Mouse (Mus musculus): ENCODE data around the gene Atg4a.

The Atg4a gene

DNA sequence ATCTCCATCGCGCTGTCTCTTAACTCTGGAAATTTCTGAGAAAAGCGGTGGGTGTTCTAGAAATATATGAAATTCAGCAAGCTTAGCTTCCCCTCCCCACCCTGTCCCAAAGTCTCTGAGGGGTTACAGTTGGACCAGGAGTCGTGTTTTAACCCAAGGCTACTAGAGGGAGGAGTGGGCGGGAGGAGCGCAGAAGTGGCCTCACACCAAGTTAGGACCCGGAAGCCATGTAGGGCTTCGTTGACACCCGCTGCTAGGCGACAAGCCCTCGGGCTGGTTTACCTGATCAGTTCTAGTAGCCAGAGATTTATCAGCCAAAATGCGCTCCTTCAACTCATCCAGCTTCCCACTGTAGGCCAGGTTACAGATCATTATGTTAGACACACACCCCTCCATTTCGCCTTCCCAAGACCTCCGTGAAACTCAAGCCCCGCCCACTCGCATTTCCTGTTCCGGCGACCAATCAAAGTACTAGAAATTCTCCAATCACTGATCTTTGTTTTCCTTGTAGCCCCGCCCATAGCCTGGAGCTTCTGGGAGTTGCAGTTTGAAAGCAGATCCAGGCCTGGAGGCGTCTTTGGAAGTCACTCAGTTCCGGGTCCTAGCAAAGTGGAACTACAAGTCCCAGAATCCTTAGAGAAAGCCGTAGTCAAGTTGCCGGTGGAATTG, at the start of gene Atg4a, which contains the start of gene Psmd10:
Gene Atg4a, plus strand, starts transcription at position 636 of the 669 bp plus-strand sequence.
Gene Psmd10, minus strand, starts transcription at position 457 of the 669 bp plus-strand sequence.
- peak; percentile 94 for DNase-seq (ENCODE audit: low spot score)

DNA sequence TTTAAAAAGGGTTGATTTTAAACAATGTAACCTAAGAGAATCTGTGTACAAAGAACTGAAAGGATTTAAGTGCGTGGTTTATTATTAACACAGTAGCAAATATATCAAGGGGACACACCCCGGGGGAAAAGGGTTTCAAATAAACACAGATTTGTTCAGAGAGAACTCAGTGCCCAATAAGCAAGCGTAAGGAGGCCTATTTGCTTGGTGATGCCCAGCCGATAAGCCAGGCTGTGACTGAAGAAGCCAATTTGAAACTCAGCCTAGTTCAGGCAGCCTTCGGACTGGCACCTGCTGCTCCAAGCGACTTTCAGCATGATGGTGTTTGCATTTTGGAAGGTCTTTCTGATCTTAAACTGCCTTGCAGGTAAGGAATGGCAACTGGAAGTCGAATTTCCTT, 49.3 kb upstream of the Atg4a start, which contains the start of gene Vsig1:
Gene Vsig1, plus strand, starts transcription at position 249 of the 400 bp plus-strand sequence.
- no peak for DNase-seq (ENCODE audit: low spot score)

GRCm38 (mm10) chrX:140921321-140921720, 35.4 kb upstream of the Atg4a start:
- DNase-seq (ENCODE audit: low spot score) = no peak

GRCm38 (mm10) chrX:140932066-140932465, 24.6 kb upstream of the Atg4a start:
- no peak for DNase-seq (ENCODE audit: low spot score)

DNA sequence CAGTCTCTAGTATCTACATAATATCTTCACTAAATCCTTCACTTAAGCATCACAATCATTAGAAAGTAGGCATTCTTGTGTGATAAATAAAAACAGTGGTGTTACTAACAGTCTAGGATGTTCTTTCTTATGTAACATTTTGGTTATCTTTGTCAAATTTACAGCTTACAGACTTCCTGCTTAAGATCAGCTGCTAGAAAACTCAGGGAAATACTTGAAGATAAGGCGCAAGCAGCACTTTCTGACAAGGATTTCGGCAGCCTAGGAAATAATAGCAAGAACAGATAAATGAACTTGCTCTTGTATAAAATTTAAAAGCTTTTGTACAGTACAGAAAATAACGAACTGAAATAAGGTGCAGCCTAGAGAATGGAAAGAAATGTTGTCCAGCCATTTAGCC, 23.4 kb upstream of the Atg4a start:
- no peak for DNase-seq (ENCODE audit: low spot score)

GRCm38 (mm10) chrX:140936271-140936670, 20.4 kb upstream of the Atg4a start:
- no peak for DNase-seq (ENCODE audit: low spot score)

GRCm38 (mm10) chrX:140953618-140954017, 3.1 kb upstream of the Atg4a start:
- DNase-seq (ENCODE audit: low spot score) = no peak

- no peak for DNase-seq (ENCODE audit: low spot score)
Measured at GRCm38 (mm10) chrX:140956959-140957358, 252 bp downstream of the Atg4a start.

DNA sequence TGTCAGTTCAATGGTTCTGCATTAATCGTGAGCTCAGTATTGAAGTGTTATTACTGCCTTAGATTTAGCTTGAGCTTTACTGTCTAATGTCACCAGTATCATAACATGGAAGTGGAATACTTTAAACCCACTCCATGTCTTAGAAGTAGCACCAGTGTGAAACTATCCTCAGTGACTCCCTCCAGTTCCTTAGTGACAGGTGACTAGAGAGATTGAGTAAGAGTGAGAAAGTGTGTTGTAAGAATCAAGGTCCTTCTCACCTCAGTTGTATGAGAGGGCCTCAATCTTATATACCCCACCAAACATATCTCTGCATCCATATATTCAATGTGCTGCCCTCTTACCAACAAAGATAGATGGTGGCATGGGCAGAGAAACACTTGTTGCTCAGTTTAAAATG, 22.2 kb downstream of the Atg4a start:
- DNase-seq (ENCODE audit: low spot score) = no peak

DNA sequence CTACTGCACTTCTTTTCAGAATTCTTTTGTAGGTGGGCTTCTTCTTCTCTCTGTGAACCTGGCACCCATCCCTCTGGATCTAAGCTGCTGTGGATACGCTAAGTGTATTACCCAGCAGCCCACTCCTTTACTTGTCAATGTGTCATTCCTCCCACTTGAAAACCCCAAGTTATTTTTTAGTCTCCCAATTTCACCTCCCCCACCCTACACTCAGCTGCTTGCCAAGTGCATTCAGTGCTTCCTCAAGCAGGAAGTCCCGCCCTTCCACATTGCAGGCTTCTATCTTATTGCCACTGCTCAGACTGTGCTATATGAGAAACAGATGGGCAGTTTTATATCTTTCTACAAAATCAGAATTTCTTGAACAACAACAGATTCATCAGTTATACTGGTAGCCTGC, 22.8 kb downstream of the Atg4a start:
- DNase-seq (ENCODE audit: low spot score) = no peak

DNA sequence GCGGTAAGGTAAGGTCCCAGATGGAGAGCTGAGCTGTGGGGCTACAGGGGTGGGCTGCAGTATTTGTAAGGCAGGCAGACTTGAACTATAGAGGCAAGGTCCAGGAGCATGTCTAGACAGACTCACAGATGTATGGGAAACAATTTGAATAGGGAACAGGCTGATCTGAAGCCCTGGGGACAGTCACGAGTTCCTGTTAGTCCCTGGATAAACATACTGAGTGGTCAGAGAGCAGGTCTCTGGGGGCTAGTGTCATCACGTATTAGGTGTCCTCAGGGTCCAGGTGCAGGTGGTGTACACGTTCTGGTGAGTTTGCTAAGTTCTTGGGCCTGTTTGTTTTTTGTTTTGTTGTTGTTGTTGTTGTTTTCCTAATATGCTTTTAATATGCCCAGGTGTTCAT, 23.5 kb downstream of the Atg4a start:
- DNase-seq (ENCODE audit: low spot score) = no peak

DNA sequence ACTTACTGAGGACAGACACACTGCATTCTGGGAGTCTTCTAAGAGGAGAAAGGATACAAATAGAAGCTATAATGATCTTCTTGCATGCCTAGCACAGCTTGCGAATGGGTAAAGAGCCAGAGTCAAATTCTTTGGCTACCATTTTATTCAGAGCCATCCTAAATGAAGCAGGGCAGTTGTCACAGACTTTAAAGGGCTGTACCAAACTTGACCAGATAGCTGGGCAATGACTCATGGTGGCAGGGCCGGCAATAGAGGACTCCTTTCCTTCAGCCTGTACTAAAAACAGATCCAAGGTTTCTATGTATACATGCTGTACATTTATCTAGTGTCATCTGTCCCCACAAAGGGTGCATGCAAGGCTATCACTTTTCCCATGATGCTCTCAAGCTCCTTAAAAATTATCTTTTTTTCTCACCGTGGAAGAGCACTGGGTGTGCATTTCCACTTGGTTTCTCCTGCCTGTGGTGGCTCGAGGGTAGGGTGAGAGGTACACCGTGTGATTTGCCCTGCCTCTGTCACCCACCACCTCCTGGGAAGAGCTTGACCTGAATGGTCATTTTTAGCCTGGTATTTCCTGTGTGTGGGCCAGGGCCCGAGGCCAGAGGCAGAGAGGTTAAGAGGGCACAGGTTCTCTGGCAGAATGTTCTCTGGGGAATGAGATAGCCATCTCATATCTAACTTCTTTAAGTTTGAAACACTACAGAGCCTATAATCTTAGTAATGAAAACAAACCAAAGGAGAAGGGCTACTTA, 26.7 kb downstream of the Atg4a start:
- no peak for DNase-seq (ENCODE audit: low spot score)

- DNase-seq (ENCODE audit: low spot score) = no peak
Measured at GRCm38 (mm10) chrX:140984795-140985194, 28.1 kb downstream of the Atg4a start.

GRCm38 (mm10) chrX:140985256-140985655, 28.5 kb downstream of the Atg4a start:
- DNase-seq (ENCODE audit: low spot score) = no peak

- no peak for DNase-seq (ENCODE audit: low spot score)
Measured at GRCm38 (mm10) chrX:140996909-140997516, 40.3 kb downstream of the Atg4a start.

DNA sequence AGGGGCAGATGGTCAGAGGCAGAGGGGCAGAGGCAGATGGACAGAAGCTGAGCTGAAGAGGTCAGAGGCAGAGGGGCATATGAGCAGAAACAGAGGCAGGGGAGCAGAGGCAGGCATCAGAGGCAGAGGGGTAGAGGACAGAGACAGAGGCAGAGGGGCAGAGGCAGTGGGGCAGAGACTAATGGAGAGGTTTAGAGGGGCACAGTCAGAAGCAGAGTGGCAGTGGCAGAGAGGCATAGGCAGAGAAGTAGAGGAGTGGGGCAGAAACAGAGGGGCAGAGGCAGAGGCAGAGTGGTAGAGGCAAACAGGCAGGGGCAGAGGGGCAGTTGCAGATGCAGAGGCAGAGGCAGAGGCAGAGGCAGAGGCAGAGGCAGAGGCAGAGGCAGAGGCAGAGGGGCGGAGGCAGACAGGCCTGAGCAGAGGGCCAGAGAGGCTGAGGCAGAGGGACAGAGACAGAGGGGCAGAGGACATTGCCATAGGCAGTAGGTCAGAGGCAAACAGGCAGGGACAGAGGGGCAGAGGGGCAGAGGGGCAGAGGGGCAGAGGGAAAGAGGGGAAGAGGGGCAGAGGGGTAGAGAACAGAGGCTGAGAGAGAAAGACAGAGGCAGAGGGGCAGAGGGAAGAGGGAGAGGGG, 41.3 kb downstream of the Atg4a start:
- no peak for DNase-seq (ENCODE audit: low spot score)

DNA sequence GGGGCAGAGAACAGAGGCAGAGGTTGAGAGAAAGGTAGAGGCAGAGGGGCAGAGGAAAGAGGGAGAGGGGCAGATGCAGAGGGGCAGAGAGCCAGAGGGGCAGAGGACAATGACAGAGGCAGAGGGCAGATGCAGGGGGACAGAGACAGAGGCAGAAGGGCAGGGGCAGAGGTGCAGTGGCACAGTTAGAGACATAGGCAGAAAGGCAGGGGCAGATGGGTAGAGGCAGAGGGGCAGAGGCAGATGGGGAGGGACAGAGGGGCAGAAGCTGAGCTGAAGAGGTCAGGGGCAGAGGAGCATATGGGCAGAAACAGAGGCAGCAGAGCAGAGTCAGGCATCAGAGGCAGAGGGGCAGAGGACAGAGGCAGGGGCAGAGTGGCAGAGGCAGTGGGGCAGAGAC, 42.2 kb downstream of the Atg4a start:
- no peak for DNase-seq (ENCODE audit: low spot score)

- DNase-seq (ENCODE audit: low spot score) = no peak
Measured at GRCm38 (mm10) chrX:141149705-141150104, 193.0 kb downstream of the Atg4a start.

DNA sequence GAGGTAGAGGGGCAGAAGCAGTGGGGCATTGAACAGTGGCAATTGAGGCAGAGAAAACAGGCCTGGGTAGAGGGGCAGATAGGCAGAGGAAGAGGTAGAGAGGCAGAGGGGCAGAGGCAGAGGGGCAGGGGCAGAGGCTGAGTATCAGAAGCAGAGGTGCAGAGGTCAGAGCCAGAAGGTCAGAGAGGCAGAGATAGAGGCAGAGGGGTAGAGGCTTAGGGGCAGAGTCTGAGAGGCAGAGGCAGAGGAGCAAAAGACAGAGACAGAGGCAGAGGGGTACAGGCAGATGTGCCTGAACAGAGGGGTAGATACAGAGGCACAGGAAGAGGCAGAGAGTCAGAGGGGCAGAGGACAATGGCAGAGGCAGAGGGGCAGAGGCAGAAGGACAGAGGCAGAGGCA, 193.6 kb downstream of the Atg4a start:
- no peak for DNase-seq (ENCODE audit: low spot score)

- no peak for DNase-seq (ENCODE audit: low spot score)
Measured at GRCm38 (mm10) chrX:141151182-141151581, 194.5 kb downstream of the Atg4a start.

DNA sequence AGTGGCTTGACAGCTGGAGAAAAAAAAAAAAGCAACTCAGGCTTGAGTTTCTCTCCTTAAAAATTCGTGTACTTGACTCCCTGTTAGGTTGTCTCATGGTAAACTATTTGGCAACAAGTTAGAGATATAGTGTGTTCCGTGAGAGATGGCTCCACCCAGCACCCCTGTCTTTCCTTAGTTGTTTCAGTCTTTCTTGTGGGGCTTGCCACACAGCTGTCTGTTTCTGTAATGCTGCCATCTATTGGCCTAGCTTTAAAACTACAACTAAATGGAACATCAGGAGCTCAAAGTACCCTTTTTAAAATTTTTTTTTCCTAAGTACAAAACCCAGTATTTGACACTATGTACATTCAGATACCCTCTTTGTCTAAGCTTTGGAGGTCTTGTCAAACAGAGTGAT, 200.0 kb downstream of the Atg4a start:
- no peak for DNase-seq (ENCODE audit: low spot score)

DNA sequence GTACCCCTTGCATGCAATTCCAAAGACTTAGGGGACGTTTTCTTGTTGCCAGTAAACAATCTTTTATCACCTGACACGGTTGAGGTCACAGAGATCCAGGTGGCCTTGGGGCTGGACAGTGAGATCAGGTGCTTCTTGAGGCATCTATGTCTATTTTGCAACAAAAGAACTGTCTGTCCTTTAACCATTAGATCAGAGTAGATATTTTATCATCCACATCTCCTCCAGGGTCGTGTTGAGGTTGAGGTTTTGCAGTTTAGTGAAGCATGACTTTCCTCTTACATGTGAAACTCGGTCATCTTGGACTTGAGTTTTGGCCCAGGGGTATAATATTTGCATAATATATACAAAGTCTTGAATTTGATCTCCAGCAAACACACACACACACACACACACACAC, 200.9 kb downstream of the Atg4a start:
- no peak for DNase-seq (ENCODE audit: low spot score)

DNA sequence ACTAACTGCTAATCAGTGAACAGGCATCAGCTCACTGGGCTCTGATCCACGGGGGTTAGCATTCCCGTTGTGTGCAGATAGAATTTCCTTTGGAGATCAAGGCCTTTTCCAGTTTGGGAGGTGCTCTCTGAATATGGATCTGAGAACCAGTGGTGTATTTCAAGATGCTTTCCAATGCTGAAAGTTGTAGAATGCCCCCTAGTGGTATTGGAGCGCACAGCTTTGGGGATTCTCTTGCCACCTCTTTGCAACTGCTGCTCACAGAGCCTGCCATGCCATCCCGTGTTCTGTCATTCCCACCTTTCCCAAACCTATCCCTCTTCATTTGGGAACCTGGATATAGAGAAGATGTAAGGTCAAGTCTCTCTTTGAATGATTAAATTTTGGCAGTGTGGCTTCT, 201.5 kb downstream of the Atg4a start:
- no peak for DNase-seq (ENCODE audit: low spot score)

Data from testis, postnatal 10 days (tissue).